Mouse (Mus musculus) myocyte (in vitro differentiated cells): ENCODE measurements around the gene Fcgr3.

ENCODE experiments used
- E2F4 ChIP-seq: IDR thresholded peaks from one replicate; pipeline ENCODE4 v1.6.1; 2011; ENCODE audit warnings: mild to moderate bottlenecking, control low read depth, moderate library complexity; ENCODE audit not compliant: insufficient read depth
- MAX ChIP-seq: IDR thresholded peaks from one replicate; pipeline ENCODE4 v1.6.1; 2011; ENCODE audit warnings: low read depth, mild to moderate bottlenecking, control low read depth
- MYOD1 ChIP-seq, 3 experiments: IDR thresholded peaks; one replicate each; pipeline ENCODE4 v1.6.1; 2011; ENCODE audit warnings: control low read depth in 2 of 3, low read depth in 2 of 3, mild to moderate bottlenecking in 2 of 3, moderate library complexity in 1 of 3; ENCODE audit not compliant: insufficient read length in 2 of 3, control insufficient read depth in 1 of 3
- MYOG ChIP-seq, 3 experiments: IDR thresholded peaks; one replicate each; pipeline ENCODE4 v1.6.1; 2011; ENCODE audit warnings: control low read depth in 2 of 3, low read depth in 2 of 3, mild to moderate bottlenecking in 2 of 3; ENCODE audit not compliant: insufficient read length in 2 of 3, control insufficient read depth in 1 of 3, insufficient read depth in 1 of 3
- POLR2A ChIP-seq: IDR thresholded peaks from one replicate; pipeline ENCODE4 v1.6.1; 2011; ENCODE audit warnings: low read depth, mild to moderate bottlenecking, control low read depth, moderate library complexity; ENCODE audit not compliant: insufficient read length
- POLR2AphosphoS2 ChIP-seq: IDR thresholded peaks from one replicate; pipeline ENCODE4 v1.6.1; 2011; ENCODE audit warnings: low read depth, control low read depth; ENCODE audit not compliant: insufficient read length
- REST ChIP-seq: IDR thresholded peaks from one replicate; pipeline ENCODE4 v1.6.1; 2011; ENCODE audit warnings: mild to moderate bottlenecking, control low read depth, moderate library complexity; ENCODE audit not compliant: insufficient read depth, insufficient read length
- TCF3 ChIP-seq: IDR thresholded peaks from one replicate; pipeline ENCODE4 v1.6.1; 2011; ENCODE audit warnings: low read depth, control low read depth; ENCODE audit not compliant: insufficient read length
- USF1 ChIP-seq: IDR thresholded peaks from one replicate; pipeline ENCODE4 v1.6.1; 2011; ENCODE audit warnings: low read depth, mild to moderate bottlenecking, control low read depth, moderate library complexity

DNA sequence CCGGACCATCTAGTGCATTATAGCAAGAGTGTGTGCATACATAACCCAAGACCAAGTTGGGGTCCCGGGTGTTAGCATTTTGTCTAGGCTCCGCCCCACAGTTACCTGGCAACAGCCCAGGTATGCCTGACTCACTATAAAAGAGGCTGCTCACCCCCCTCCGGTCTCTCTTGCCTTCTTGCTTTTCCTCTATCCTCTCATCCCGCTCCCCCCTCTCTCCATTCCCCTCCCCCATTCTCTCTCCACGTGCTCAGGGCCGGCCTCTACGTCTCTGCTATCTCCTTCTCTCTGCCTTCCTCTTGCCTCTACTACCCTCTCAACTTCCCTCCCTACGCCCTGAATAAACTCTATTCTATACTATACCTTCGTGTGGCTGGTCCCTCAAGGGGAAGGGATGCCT is 32.0 kb downstream of the Fcgr3 start:
- TF ChIP-seq MYOD1 (IDR thresholded peaks at IDR 0.05; ENCODE audit: control insufficient read depth in 1 of 3, insufficient read length in 2 of 3, low read depth in 2 of 3) (no peak), MYOG (IDR thresholded peaks at IDR 0.05; ENCODE audit: control insufficient read depth in 1 of 3, insufficient read depth in 1 of 3, insufficient read length in 2 of 3, low read depth in 2 of 3) (no peak), USF1 (no peak), REST (no peak), POLR2AphosphoS2 (no peak), E2F4 (no peak), POLR2A (no peak), MAX (no peak), TCF3 (no peak)
